8 mouse cellular contexts compared by ENCODE assay signal in genomic region chr5:74433580-74434147, GRCm38 (mm10).
DNase-seq lines count a peak whose midpoint lies in the region; ATAC-seq and TF ChIP-seq lines count a peak whose summit lies in the region.

No protein-coding gene starts in this region.

- peaks cover 28% of the 10 kb centered on the region for H3K4me1 ChIP-seq in embryonic facial prominence, embryonic 10.5 days
- no peaks in the 10 kb centered on the region for H3K4me1 ChIP-seq in heart, postnatal 0 days (ENCODE audit: control insufficient read depth, insufficient read depth)
- no peaks in the 10 kb centered on the region for H3K4me1 ChIP-seq in liver, embryonic 14.5 days (replicated peaks; ENCODE audit: control insufficient read depth in 2 of 2, insufficient read depth in 2 of 2, low read length in 1 of 2)

- no peak overlapping the region for H3K9ac ChIP-seq in heart, postnatal 0 days (replicated peaks; ENCODE audit: low read depth, low read length)
- H3K9ac ChIP-seq in liver, embryonic 14.5 days (replicated peaks) = no peak overlapping the region

- H3K4me3 ChIP-seq in embryonic facial prominence, embryonic 10.5 days = no peak overlapping the region
- H3K4me3 ChIP-seq in heart, postnatal 0 days (ENCODE audit: low read depth, low read length) = no peak overlapping the region
- no peak overlapping the region for H3K4me3 ChIP-seq in liver, embryonic 14.5 days (ENCODE audit: insufficient read depth in 1 of 2, low read depth in 2 of 2, low read length in 2 of 2)

- whole genome bisulfite sequencing in embryonic facial prominence, embryonic 10.5 days = 17% methylated on average over 9 of the region's 9 CpGs
- WGBS in heart, postnatal 0 days = 33% methylated on average over 9 of the region's 9 CpGs
- WGBS in liver, embryonic 14.5 days (ENCODE audit: insufficient replicate concordance) = 38% methylated on average over 9 of the region's 9 CpGs

- peak; percentile 80 for TF ChIP-seq CTCF in heart, postnatal 0 days (IDR thresholded peaks at IDR 0.05; ENCODE audit: low read depth)
- TF ChIP-seq CTCF in liver, embryonic 14.5 days (IDR thresholded peaks at IDR 0.05; ENCODE audit: low read depth) = peak; percentile 71

- no peak for TF ChIP-seq EP300 in heart, postnatal 0 days (IDR thresholded peaks at IDR 0.05; ENCODE audit: low read depth)
- no peak for TF ChIP-seq EP300 in liver, embryonic 14.5 days (IDR thresholded peaks at IDR 0.05; ENCODE audit: low read depth)

- no peaks in the 10 kb centered on the region for H3K36me3 ChIP-seq in embryonic facial prominence, embryonic 10.5 days (replicated peaks)
- no peaks in the 10 kb centered on the region for H3K36me3 ChIP-seq in heart, postnatal 0 days (replicated peaks; ENCODE audit: control insufficient read depth, insufficient read depth, low read length)
- no peaks in the 10 kb centered on the region for H3K36me3 ChIP-seq in liver, embryonic 14.5 days (replicated peaks; ENCODE audit: control insufficient read depth, insufficient read depth, low read depth)

- peak; percentile 46 for DNase-seq in CD4-positive helper T cell, adult 2 months (ENCODE audit: low read depth, low spot score)
- DNase-seq in adrenal gland, adult 8-10 months = peak; percentile 30
- peak; percentile 76 for DNase-seq in embryonic facial prominence, embryonic 10.5 days (ENCODE audit: low spot score)
- peak; percentile 48 for DNase-seq in heart, postnatal 0 days (ENCODE audit: low spot score)
- peak; percentile 82 for DNase-seq in kidney, postnatal 14 days
- peak in 2 of 3 experiments; percentile 9 to 17 for DNase-seq in liver, embryonic 14.5 days (ENCODE audit: low read depth in 3 of 3, low spot score in 3 of 3)
- DNase-seq in ovary, postnatal 14 days (ENCODE audit: low spot score) = peak; percentile 69
- peak; percentile 56 for DNase-seq in thymus, postnatal 0 days (ENCODE audit: low spot score)

- peak overlapping the region; percentile 81 for H3K27ac ChIP-seq in embryonic facial prominence, embryonic 10.5 days (replicated peaks)
- H3K27ac ChIP-seq in heart, postnatal 0 days (ENCODE audit: low read depth) = no peak overlapping the region
- H3K27ac ChIP-seq in liver, embryonic 14.5 days = no peak overlapping the region

- H3K27me3 ChIP-seq in embryonic facial prominence, embryonic 10.5 days (replicated peaks; ENCODE audit: low read depth, poor library complexity, severe bottlenecking) = no peaks in the 10 kb centered on the region
- H3K27me3 ChIP-seq in heart, postnatal 0 days (ENCODE audit: control insufficient read depth, insufficient read depth, low read length) = no peaks in the 10 kb centered on the region
- H3K27me3 ChIP-seq in liver, embryonic 14.5 days (ENCODE audit: control insufficient read depth, insufficient read depth, low read length) = no peaks in the 10 kb centered on the region

- H3K4me2 ChIP-seq in heart, postnatal 0 days (ENCODE audit: low read depth, low read length) = 0 out of 2 replicates have a peak overlapping the region, but pooled peaks have one; percentile 7
- no peak overlapping the region for H3K4me2 ChIP-seq in liver, embryonic 14.5 days (ENCODE audit: low read depth)

- ATAC-seq in heart, postnatal 0 days (ENCODE audit: insufficient read depth, low read depth) = no peak
- ATAC-seq in liver, embryonic 14.5 days (ENCODE audit: insufficient read depth) = no peak

- 0 out of 2 replicates have a peak, but pooled peaks cover 3% of the 10 kb centered on the region for H3K9me3 ChIP-seq in embryonic facial prominence, embryonic 10.5 days
- no peaks in the 10 kb centered on the region for H3K9me3 ChIP-seq in heart, postnatal 0 days (replicated peaks; ENCODE audit: control insufficient read depth, low read length)
- H3K9me3 ChIP-seq in liver, embryonic 14.5 days (ENCODE audit: control insufficient read depth, low read length) = no peaks in the 10 kb centered on the region

Comparison
In these comparisons a context has a peak if more than half of its experiments do, and no peak if none do; other contexts are left out.
1. DNase-seq: peak in every context shown above with its lines; median percentile 82 in kidney, postnatal 14 days; 76 in embryonic facial prominence, embryonic 10.5 days; 69 in ovary, postnatal 14 days; 56 in thymus, postnatal 0 days; 48 in heart, postnatal 0 days; 46 in CD4-positive helper T cell, adult 2 months; 30 in adrenal gland, adult 8-10 months; 13 in liver, embryonic 14.5 days.